Mouse (Mus musculus) hindbrain, postnatal 0 days (tissue): ENCODE data around the gene Lrrc4b. TPM values are rescaled to one million over a fixed set of nuclear protein-coding genes. Genes with fewer than 3 reads are reported as not detected.

Experiments
- ATAC-seq: fragments of 200-750 bp; cut with Nextera tagmentation; 2 replicates; pipeline ENCODE4 v1.8.0; 2017; ENCODE audit warnings: mild to moderate bottlenecking, moderate TSS enrichment, moderate library complexity
- DNase-seq: peaks from one replicate; pipeline ENCODE4 v3.0.0-alpha.2; 2015; ENCODE audit warnings: low spot score
- H3K27ac ChIP-seq: fragments of 300-500 bp; sonication (generic); 2 replicates; pipeline ENCODE4 v1.5.1; 2014; ENCODE audit warnings: mild to moderate bottlenecking
- H3K27me3 ChIP-seq: fragments of 300-500 bp; sonication (generic); 2 replicates; pipeline ENCODE4 v1.6.1; 2014; ENCODE audit warnings: low read length, mixed read lengths; ENCODE audit not compliant: insufficient read depth
- H3K36me3 ChIP-seq: fragments of 300-500 bp; sonication (generic); 2 replicates; pipeline ENCODE4 v1.6.1; 2014; ENCODE audit warnings: low read length, mixed read lengths; ENCODE audit not compliant: insufficient read depth
- H3K4me1 ChIP-seq: fragments of 300-500 bp; sonication (generic); 2 replicates; pipeline ENCODE4 v1.6.1; 2014; ENCODE audit warnings: antibody characterized with exemption, low read length, mixed read lengths; ENCODE audit not compliant: insufficient read depth
- H3K4me2 ChIP-seq: fragments of 300-500 bp; sonication (generic); 2 replicates; pipeline ENCODE4 v1.6.1; 2014; ENCODE audit warnings: low read depth, mild to moderate bottlenecking, low read length, moderate library complexity, mixed read lengths
- H3K4me3 ChIP-seq: fragments of 300-500 bp; sonication (generic); 2 replicates; pipeline ENCODE4 v1.5.1; 2014; ENCODE audit warnings: low read length
- H3K9ac ChIP-seq: fragments of 300-500 bp; sonication (generic); replicated peaks from 2 replicates; pipeline ENCODE4 v1.6.1; 2014; ENCODE audit warnings: mild to moderate bottlenecking, low read length, moderate library complexity, mixed read lengths
- H3K9me3 ChIP-seq: fragments of 300-500 bp; sonication (generic); 2 replicates; pipeline ENCODE4 v1.6.1; 2016; ENCODE audit warnings: low read length, mixed read lengths
- CTCF ChIP-seq: IDR thresholded peaks from 2 replicates; pipeline ENCODE4 v1.5.1; 2016; ENCODE audit warnings: antibody characterized with exemption, control low read depth, low read depth
- WGBS: fragments of 180-500 bp; shearing (Covaris S2); extraction: QIAGEN DNeasy Blood & Tissue Kit; methylation state at CpG from one replicate; pipeline ENCODE4 v1.1.7; 2014; 5-methylcytosine and 5-hydroxymethylcytosine counted together
- polyA plus RNA-seq: library from polyadenylated mRNA; unstranded; fragments of >200 nt; fragmentation: Nextera tagmentation; extraction: Ambion mirVana; gene quantifications from 2 replicates; pipeline ENCODE4 v1.2.1, GENCODE M21; 2015
- total RNA-seq: library from RNA; depleted of rRNA; stranded (reverse); fragments of >200 nt; gene quantifications from 2 replicates; pipeline ENCODE4 v1.2.3, GENCODE M21; 2014

The Lrrc4b gene
- total and polyA plus RNA-seq, 2 experiments from 2014 or later, result 19.6 to 562 TPM

GRCm38 (mm10) chr7:44462218-44463055 is 33.6 kb downstream of the Lrrc4b start:
- Histone ChIP-seq H3K36me3 (peaks cover 42% of the 10 kb centered on the region), H3K4me2 (no peak overlapping the region), H3K4me3 (no peak overlapping the region), H3K9ac (no peak overlapping the region; the same call in 1 of the 2 replicates), H3K27me3 (no peaks in the 10 kb centered on the region), H3K9me3 (no peaks in the 10 kb centered on the region), H3K4me1 (peaks cover 15% of the 10 kb centered on the region), H3K27ac (peak overlapping the region; percentile 36)
- peak; percentile 46 for TF ChIP-seq CTCF
- no peak for ATAC-seq
- 35% methylated on average over 73 of the region's 77 CpGs for WGBS
- peak; percentile 70 for DNase-seq

- WGBS, result 41% methylated on average over 8 of the region's 8 CpGs
- no peak overlapping the region for H3K4me3 ChIP-seq
- H3K9me3 ChIP-seq, result no peaks in the 10 kb centered on the region
These were observed 34.2 kb downstream of the Lrrc4b start for GRCm38 (mm10) chr7:44463056-44463425.

DNA sequence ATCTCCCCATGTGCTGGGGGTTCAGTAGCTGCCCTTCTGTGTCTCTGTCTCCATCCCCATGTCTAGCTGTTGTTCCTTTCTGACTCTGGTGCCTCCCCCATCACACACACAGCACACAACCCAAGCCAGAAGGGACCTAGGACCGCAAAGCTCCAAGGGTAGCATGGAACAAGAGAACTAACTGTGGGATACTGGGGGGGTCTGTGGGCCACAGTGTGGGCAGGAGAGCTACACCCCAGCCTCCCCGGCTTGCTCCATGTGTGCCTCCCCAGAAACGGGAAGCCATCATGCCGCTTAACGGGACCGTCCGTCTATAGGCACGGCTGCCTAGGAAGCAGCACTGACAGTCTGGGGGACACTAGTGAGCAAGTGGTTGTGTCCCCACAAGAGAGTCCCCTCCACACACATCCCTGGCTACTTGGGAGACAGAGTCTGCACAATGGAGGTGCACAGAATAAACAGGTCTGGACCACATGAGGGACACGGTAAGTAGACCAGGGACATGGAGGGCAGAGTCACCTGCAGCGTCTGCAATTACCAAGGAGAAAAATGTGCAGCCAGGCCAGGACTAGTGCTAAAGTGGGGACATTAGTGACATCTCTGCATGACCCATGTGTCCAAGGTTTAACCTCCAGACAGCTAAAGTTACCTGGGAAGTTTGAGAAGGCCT is 34.9 kb downstream of the Lrrc4b start:
- H3K9me3 ChIP-seq, result no peaks in the 10 kb centered on the region
- peak overlapping the region; percentile 89 for H3K27ac ChIP-seq
- no peak overlapping the region for H3K4me3 ChIP-seq
- WGBS, result 78% methylated on average over 10 of the region's 10 CpGs
- H3K4me1 ChIP-seq, result peaks cover 21% of the 10 kb centered on the region
- no peak overlapping the region for H3K9ac ChIP-seq
- peaks cover 42% of the 10 kb centered on the region for H3K36me3 ChIP-seq
- H3K4me2 ChIP-seq, result no peak overlapping the region
- no peak for ATAC-seq
- no peaks in the 10 kb centered on the region for H3K27me3 ChIP-seq
- TF ChIP-seq CTCF, result no peak
- DNase-seq, result peak; percentile 13

More at GRCm38 (mm10) chr7:44463056-44463425, 34.2 kb downstream of the Lrrc4b start:
- Histone ChIP-seq H3K9ac (no peak overlapping the region; the same call in 1 of the 2 replicates), H3K27me3 (no peaks in the 10 kb centered on the region), H3K36me3 (peaks cover 42% of the 10 kb centered on the region), H3K4me2 (no peak overlapping the region), H3K4me1 (peaks cover 16% of the 10 kb centered on the region), H3K27ac (peak overlapping the region; percentile 89; the same call in 1 of the 2 replicates)
- ATAC-seq (no peak), DNase-seq (no peak)
- no peak for TF ChIP-seq CTCF

- H3K4me2 ChIP-seq, result no peak overlapping the region
These were observed 35.7 kb downstream of the Lrrc4b start for GRCm38 (mm10) chr7:44464511-44464910.

DNA sequence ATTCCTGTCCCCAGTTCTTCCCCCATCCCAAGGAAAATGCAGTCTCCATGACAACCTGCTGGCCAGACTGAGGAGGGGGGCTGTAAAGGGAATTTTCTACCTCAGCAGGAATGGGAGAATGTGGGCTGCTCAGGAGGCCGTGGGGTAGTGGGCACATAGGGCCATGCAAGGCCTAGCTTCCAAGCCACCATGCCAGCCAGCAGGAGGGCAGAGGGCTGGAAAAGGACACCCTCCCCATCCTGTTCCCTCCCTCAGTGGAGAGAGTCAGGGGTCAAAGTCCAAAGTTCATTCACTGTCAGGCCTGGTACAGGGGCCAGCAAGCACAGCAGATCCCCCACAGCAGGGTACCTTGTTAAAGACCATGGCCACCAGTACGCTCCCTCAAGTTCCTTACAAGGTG is 36.3 kb downstream of the Lrrc4b start, which contains the start of gene Aspdh:
TSS of gene Aspdh (plus strand) at position 281 of the 400 bp plus-strand sequence.
- WGBS, result 43% methylated on average over 2 of the region's 2 CpGs

More at GRCm38 (mm10) chr7:44464511-44464910, 35.7 kb downstream of the Lrrc4b start:
- no peak for TF ChIP-seq CTCF
- Histone ChIP-seq H3K4me1 (peaks cover 29% of the 10 kb centered on the region), H3K9me3 (no peaks in the 10 kb centered on the region), H3K27ac (peak overlapping the region; percentile 89), H3K4me3 (no peak overlapping the region), H3K27me3 (no peaks in the 10 kb centered on the region), H3K36me3 (peaks cover 34% of the 10 kb centered on the region), H3K9ac (0 out of 2 replicates have a peak overlapping the region, but pooled peaks have one; percentile 21)
- DNase-seq (peak; percentile 94), ATAC-seq (peak; percentile 18)
- WGBS, result 6% methylated on average over 4 of the region's 4 CpGs

GRCm38 (mm10) chr7:44466006-44466887 is 37.4 kb downstream of the Lrrc4b start:
- Histone ChIP-seq H3K36me3 (peaks cover 26% of the 10 kb centered on the region), H3K27ac (peak overlapping the region; percentile 89), H3K9ac (no peak overlapping the region), H3K27me3 (no peaks in the 10 kb centered on the region), H3K4me2 (no peak overlapping the region), H3K9me3 (no peaks in the 10 kb centered on the region), H3K4me1 (peaks cover 31% of the 10 kb centered on the region), H3K4me3 (no peak overlapping the region)
- no peak for TF ChIP-seq CTCF
- ATAC-seq, result no peak
- WGBS, result 70% methylated on average over 10 of the region's 10 CpGs
- peak; percentile 4 for DNase-seq

More for the DNA sequence above, 36.3 kb downstream of the Lrrc4b start, which contains the start of gene Aspdh:
- Histone ChIP-seq H3K36me3 (peaks cover 32% of the 10 kb centered on the region), H3K27ac (peak within 1 kb of the TSS; percentile 89), H3K4me1 (peaks cover 31% of the 10 kb centered on the region), H3K27me3 (no peaks in the 10 kb centered on the region), H3K9ac (0 out of 2 replicates have a peak within 1 kb of the TSS, but pooled peaks have one; percentile 21), H3K9me3 (no peaks in the 10 kb centered on the region), H3K4me2 (no peak within 1 kb of the TSS), H3K4me3 (no peak within 1 kb of the TSS)
- ATAC-seq (no peak), DNase-seq (peak; percentile 23)
- TF ChIP-seq CTCF, result no peak
